Mouse (Mus musculus) forebrain, embryonic 14.5 days (tissue): ENCODE measurements at regions not wholly inside any gene's neighbourhood (a gene's known extent, or its start where the extent isn't known, plus 50 kb on each side); places are given as distances from the start of the nearest gene placed in this dataset.

Source experiments
- ATAC-seq: fragments of 200-750 bp; cut with Nextera tagmentation; 2 replicates; pipeline ENCODE4 v1.8.0; 2017; ENCODE audit warnings: mild to moderate bottlenecking, moderate library complexity
- DNase-seq: peaks from one replicate; pipeline ENCODE4 v3.0.0-alpha.2; 2015; ENCODE audit warnings: low spot score
- H3K27ac ChIP-seq: fragments of 300-500 bp; sonication (generic); 2 replicates; pipeline ENCODE4 v1.5.1; 2014; ENCODE audit warnings: low read depth, mild to moderate bottlenecking, control low read depth, low read length, moderate library complexity
- H3K27me3 ChIP-seq: fragments of 300-500 bp; sonication (generic); replicated peaks from 2 replicates; pipeline ENCODE4 v1.6.1; 2014; ENCODE audit warnings: low read length, control low read depth, mixed read lengths; ENCODE audit not compliant: control insufficient read depth, insufficient read depth
- H3K36me3 ChIP-seq: fragments of 300-500 bp; sonication (generic); 2 replicates; pipeline ENCODE4 v1.6.1; 2014; ENCODE audit warnings: low read length, control low read depth; ENCODE audit not compliant: control insufficient read depth, insufficient read depth
- H3K4me1 ChIP-seq: fragments of 300-500 bp; sonication (generic); 2 replicates; pipeline ENCODE4 v1.6.1; 2014; ENCODE audit warnings: antibody characterized with exemption, low read length, control low read depth; ENCODE audit not compliant: control insufficient read depth, insufficient read depth
- H3K4me2 ChIP-seq: fragments of 300-500 bp; sonication (generic); 2 replicates; pipeline ENCODE4 v1.6.1; 2014; ENCODE audit warnings: mild to moderate bottlenecking, control low read depth, low read length
- H3K4me3 ChIP-seq: fragments of 300-500 bp; sonication (generic); 2 replicates; pipeline ENCODE4 v1.5.1; 2014; ENCODE audit warnings: low read depth, low read length, control low read depth
- H3K9ac ChIP-seq: fragments of 300-500 bp; sonication (generic); 2 replicates; pipeline ENCODE4 v1.6.1; 2014; ENCODE audit warnings: mild to moderate bottlenecking, low read length, control low read depth, moderate library complexity
- H3K9me3 ChIP-seq: fragments of 300-500 bp; sonication (generic); replicated peaks from 2 replicates; pipeline ENCODE4 v1.6.1; 2016; ENCODE audit warnings: low read length, control low read depth, mixed read lengths; ENCODE audit not compliant: control insufficient read depth
- WGBS: fragments of 180-500 bp; shearing (Covaris S2); extraction: QIAGEN DNeasy Blood & Tissue Kit; methylation state at CpG from one replicate; pipeline ENCODE4 v1.1.7; 2014; 5-methylcytosine and 5-hydroxymethylcytosine counted together

DNA sequence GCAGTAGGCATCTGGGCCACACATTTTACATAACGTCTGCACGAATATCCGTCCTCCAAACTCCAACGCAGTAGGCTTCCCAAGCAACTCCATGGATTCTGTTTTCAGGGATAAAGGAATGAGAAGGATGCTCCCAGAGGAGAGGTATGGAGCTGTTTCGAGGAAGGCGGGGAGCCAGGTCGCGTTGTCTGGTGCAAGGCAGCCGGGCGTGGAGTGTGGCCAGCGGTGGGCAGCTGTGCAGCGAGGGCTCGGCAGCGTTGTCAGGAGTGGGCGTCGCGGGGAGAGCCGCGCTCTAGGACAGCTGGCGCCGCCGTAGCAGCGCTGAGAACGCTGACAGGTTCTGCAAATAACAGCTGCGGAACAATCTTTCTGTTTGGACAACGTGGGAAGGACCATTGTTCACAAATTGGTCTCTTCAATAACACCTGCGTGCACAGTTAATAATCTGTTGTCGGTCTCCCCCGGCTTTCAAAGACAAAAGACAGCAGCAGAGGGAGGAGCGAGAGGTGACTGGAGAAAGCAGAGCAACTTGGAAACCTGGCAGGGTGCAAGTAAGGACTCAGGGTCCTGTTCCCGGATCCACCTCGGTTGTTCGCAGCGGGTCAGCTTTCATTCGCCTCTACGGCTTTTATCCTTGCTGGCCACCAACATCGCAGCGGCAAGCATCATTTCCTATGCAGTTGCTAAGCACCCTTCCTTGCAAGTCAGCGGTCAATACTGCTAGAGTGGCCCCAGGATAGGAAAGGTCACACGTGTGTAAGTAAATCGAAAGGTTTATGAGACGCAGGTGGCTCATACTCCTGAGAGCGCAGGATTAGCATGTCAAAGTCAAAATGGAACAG is 83.0 kb upstream of the Dlx2 start:
- Histone ChIP-seq H3K9ac (peak overlapping the region; percentile 66), H3K27ac (peak overlapping the region; percentile 75), H3K9me3 (no peaks in the 10 kb centered on the region), H3K4me2 (peak overlapping the region; percentile 81), H3K4me3 (peak overlapping the region; percentile 35), H3K36me3 (no peaks in the 10 kb centered on the region), H3K27me3 (no peaks in the 10 kb centered on the region), H3K4me1 (peaks cover 49% of the 10 kb centered on the region)
- peak; percentile 70 for DNase-seq
- peak; percentile 33; the same call in 1 of the 2 replicates for ATAC-seq
- WGBS: 1% methylated on average over 43 of the region's 43 CpGs

DNA sequence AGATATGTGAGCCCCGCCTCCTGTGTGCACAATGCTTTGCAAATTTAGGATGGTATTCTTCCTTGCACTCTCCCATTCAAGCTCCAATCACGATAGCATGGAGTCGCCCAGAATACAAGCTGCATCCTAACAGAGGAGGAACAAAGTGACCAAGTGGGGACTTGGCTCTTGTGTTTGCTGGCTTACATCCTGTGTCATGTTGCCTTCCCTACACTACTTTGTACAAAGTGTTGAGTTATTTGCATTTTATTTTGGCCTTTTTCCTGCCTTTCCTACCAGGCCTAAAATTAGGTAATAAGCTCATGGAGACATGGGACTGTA is 83.5 kb upstream of the Dlx2 start:
- peaks cover 43% of the 10 kb centered on the region for H3K4me1 ChIP-seq
- H3K27ac ChIP-seq: peak overlapping the region; percentile 75; the same call in 1 of the 2 replicates
- peak overlapping the region; percentile 66 for H3K9ac ChIP-seq
- H3K27me3 ChIP-seq: no peaks in the 10 kb centered on the region
- ATAC-seq (no peak), DNase-seq (no peak)
- no peaks in the 10 kb centered on the region for H3K36me3 ChIP-seq
- peak overlapping the region; percentile 81 for H3K4me2 ChIP-seq
- no peaks in the 10 kb centered on the region for H3K9me3 ChIP-seq
- 3% methylated on average over 3 of the region's 3 CpGs for WGBS
- H3K4me3 ChIP-seq: peak overlapping the region; percentile 35

DNA sequence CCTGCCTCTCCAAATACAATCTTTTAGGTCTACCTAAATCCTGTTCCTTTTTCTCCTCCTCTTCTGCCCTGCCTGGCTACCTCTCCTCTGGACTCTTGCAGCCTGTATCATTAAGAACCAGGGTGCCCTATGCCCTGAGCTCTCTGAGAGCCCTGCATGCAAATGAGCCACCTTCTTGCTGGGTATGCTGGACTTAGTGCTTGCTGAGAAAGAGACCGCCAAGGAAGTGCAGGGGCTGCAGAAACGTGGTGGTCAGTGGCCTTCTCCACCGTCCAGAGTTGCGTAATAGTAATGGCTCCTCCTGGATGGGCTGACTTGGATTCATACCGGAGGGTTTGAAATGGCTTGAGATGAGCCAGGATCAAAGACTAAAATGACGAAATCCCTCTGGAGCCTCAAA is 86.9 kb upstream of the Dlx2 start:
- no peak overlapping the region for H3K4me3 ChIP-seq
- ATAC-seq (no peak), DNase-seq (no peak)
- no peak overlapping the region for H3K27ac ChIP-seq
- H3K4me2 ChIP-seq: no peak overlapping the region
- H3K9me3 ChIP-seq: no peaks in the 10 kb centered on the region
- H3K9ac ChIP-seq: no peak overlapping the region
- no peaks in the 10 kb centered on the region for H3K27me3 ChIP-seq
- H3K36me3 ChIP-seq: no peaks in the 10 kb centered on the region
- 80% methylated on average over 6 of the region's 6 CpGs for WGBS
- H3K4me1 ChIP-seq: peaks cover 32% of the 10 kb centered on the region

DNA sequence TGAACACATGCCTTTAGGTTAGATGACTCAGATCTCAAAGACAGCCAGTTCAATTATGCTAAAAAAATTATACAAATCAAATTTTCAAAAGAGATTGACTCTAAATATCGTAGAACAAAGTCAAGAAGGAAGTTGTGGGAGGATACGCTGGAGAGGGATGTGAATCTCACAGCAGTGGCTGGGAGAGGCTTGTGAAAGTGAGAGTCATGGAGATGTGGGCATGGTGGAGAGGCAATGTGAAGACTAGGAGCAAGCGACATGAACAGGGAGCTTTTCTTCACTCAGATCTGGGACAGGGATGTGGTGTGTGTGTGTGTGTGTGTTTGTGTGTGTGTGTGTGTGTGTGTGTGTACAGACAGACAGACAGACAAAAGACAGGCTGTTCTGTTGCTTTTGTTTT is 87.9 kb upstream of the Dlx2 start:
- ATAC-seq (no peak), DNase-seq (no peak)
- Histone ChIP-seq H3K4me1 (peaks cover 22% of the 10 kb centered on the region), H3K4me2 (no peak overlapping the region), H3K27ac (no peak overlapping the region), H3K36me3 (no peaks in the 10 kb centered on the region), H3K4me3 (no peak overlapping the region), H3K9ac (no peak overlapping the region), H3K9me3 (no peaks in the 10 kb centered on the region), H3K27me3 (no peaks in the 10 kb centered on the region)
- WGBS: 88% methylated on average over 3 of the region's 3 CpGs

DNA sequence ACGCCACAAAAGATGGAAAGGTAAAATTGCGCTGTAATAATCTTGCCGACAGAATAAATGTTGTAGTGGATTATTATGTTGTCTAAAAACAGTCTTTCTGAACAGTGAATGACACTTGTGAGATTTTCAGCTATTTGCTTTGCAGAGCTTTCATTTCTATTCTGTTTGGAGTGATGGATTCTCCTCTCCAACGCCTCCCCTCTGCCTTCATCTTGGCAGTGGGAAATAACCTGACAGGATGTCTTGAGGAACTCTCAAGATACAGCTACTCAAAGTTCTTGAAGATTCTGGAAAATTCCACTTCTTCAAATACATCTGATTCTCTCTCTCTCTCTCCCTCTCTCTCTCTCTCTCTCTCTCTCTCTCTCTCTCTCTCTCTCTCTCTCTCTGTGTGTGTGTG is 89.6 kb upstream of the Dlx2 start:
- no peaks in the 10 kb centered on the region for H3K36me3 ChIP-seq
- H3K27ac ChIP-seq: peak overlapping the region; percentile 61; the same call in 1 of the 2 replicates
- peaks cover 12% of the 10 kb centered on the region for H3K4me1 ChIP-seq
- no peaks in the 10 kb centered on the region for H3K27me3 ChIP-seq
- H3K9me3 ChIP-seq: no peaks in the 10 kb centered on the region
- H3K9ac ChIP-seq: no peak overlapping the region
- H3K4me3 ChIP-seq: no peak overlapping the region
- ATAC-seq: no peak
- WGBS: 77% methylated on average over 4 of the region's 4 CpGs
- no peak overlapping the region for H3K4me2 ChIP-seq
- no peak for DNase-seq

DNA sequence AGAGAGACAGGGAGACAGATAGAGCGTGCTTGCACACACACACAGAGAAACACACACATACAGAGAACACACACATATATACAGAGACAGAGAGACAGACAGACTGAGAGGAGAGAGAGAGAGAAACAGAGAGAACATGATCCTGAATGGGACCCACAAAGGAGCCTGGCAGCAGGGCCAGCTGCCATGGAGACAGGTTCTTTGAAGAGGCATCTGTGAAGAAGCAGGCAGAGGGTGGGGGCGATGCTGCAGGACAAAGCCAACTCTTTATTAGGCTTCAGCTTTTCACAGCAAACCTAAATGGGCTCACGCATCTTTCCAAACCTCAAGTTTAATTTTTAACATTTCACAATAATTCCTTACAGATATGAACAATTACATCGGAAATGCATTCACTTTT is 90.0 kb upstream of the Dlx2 start:
- peak; percentile 90 for ATAC-seq
- no peak overlapping the region for H3K4me3 ChIP-seq
- H3K36me3 ChIP-seq: no peaks in the 10 kb centered on the region
- H3K9me3 ChIP-seq: no peaks in the 10 kb centered on the region
- no peaks in the 10 kb centered on the region for H3K27me3 ChIP-seq
- no peak overlapping the region for H3K9ac ChIP-seq
- peaks cover 12% of the 10 kb centered on the region for H3K4me1 ChIP-seq
- H3K4me2 ChIP-seq: 0 out of 2 replicates have a peak overlapping the region, but pooled peaks have one; percentile 7
- peak; percentile 87 for DNase-seq
- 18% methylated on average over 4 of the region's 4 CpGs for WGBS
- peak overlapping the region; percentile 61; the same call in 1 of the 2 replicates for H3K27ac ChIP-seq

DNA sequence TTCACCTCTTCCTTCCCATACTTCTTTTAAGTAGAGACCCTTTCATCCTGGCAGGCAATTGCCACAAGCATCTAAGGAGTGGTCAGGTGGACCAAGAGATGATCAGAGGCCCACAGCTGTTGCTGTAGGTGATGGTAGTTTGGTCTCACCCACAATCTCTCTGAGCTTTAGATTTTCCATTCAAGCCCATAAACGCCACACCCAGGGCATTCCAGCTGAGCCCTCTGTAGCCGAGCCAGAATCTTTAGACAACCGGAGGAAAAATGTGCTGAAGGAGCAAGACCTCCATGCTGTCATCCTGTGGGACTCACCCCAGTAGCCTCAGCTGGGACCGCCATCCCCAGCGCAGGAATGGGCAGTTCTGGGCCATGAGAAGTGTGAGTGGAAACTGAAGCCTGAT is 93.7 kb upstream of the Dlx2 start:
- DNase-seq (no peak), ATAC-seq (no peak)
- Histone ChIP-seq H3K4me1 (peaks cover 12% of the 10 kb centered on the region), H3K9me3 (no peaks in the 10 kb centered on the region), H3K4me2 (no peak overlapping the region), H3K27me3 (no peaks in the 10 kb centered on the region), H3K27ac (no peak overlapping the region), H3K9ac (no peak overlapping the region), H3K4me3 (no peak overlapping the region), H3K36me3 (no peaks in the 10 kb centered on the region)
- 92% methylated on average over 5 of the region's 5 CpGs for WGBS

DNA sequence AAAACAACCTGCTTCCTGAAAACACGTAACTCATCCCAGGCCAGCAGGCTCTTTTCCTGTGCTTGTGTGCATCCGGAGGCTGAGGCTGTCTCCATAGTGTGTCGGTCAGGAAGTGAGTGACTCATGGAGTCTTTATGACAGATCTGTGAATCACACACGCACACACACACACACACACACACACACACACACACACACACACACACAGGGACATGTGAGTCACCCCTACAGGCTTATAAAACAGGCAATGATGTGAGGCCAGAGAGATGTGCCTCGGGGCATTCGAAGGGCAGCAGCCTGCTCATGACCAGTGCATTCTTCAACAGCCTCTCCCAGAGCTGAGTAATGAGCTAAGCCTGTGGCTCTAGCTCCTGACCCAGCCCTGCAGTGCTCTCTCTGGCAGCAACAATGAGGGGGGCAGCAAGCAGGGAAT is 97.5 kb upstream of the Dlx2 start:
- DNase-seq (no peak), ATAC-seq (no peak)
- no peak overlapping the region for H3K4me2 ChIP-seq
- no peak overlapping the region for H3K9ac ChIP-seq
- 73% methylated on average over 6 of the region's 6 CpGs for WGBS
- peaks cover 10% of the 10 kb centered on the region; the same call in 1 of the 2 replicates for H3K4me1 ChIP-seq
- no peak overlapping the region for H3K27ac ChIP-seq
- H3K36me3 ChIP-seq: no peaks in the 10 kb centered on the region
- no peaks in the 10 kb centered on the region for H3K27me3 ChIP-seq
- no peak overlapping the region for H3K4me3 ChIP-seq
- no peaks in the 10 kb centered on the region for H3K9me3 ChIP-seq

DNA sequence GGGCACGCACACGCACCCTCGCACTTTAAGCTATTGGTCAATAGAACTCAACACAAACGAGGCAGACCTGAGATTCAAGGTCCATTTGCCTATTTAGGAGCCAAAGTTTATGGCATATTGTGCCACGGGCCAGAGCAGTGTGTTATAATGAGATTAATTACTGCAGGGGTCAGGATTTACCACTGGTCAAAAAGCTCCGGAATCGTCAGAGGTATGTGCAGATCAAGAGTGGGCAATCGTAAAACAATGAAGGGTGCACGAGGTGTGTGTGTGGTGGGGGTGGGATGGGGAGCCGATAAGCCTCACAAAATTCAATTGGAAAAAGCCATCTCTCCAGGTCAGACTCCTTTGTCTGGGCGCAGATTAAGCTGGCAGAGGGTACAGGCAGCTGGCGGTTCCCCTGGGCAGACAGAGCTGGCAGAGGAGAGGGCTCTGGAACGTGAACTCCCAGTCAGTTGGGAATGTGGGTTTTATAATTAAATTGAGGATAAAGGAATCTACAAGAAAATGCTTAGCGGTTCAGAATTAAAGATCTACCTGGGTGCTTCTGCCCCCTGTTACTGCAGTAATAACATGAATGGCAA is 97.4 kb upstream of the Itga6 start:
- peak; percentile 52 for DNase-seq
- peak; percentile 49; the same call in 1 of the 2 replicates for ATAC-seq
- Histone ChIP-seq H3K9ac (no peak overlapping the region), H3K4me1 (peaks cover 13% of the 10 kb centered on the region), H3K9me3 (no peaks in the 10 kb centered on the region), H3K36me3 (no peaks in the 10 kb centered on the region), H3K27ac (no peak overlapping the region), H3K4me2 (no peak overlapping the region), H3K27me3 (no peaks in the 10 kb centered on the region), H3K4me3 (no peak overlapping the region)
- 48% methylated on average over 14 of the region's 14 CpGs for WGBS
